Mouse (Mus musculus) stomach, postnatal 0 days (tissue): Measurements from ENCODE around the gene Gm21981.

Experiments used
- CTCF ChIP-seq: IDR thresholded peaks from 2 replicates; pipeline ENCODE4 v1.5.1; 2016; ENCODE audit warnings: antibody characterized with exemption, low read depth, mild to moderate bottlenecking, moderate library complexity
- EP300 ChIP-seq: optimal IDR thresholded peaks from 2 replicates; pipeline ENCODE3; 2016; ENCODE audit warnings: antibody characterized with exemption

DNA sequence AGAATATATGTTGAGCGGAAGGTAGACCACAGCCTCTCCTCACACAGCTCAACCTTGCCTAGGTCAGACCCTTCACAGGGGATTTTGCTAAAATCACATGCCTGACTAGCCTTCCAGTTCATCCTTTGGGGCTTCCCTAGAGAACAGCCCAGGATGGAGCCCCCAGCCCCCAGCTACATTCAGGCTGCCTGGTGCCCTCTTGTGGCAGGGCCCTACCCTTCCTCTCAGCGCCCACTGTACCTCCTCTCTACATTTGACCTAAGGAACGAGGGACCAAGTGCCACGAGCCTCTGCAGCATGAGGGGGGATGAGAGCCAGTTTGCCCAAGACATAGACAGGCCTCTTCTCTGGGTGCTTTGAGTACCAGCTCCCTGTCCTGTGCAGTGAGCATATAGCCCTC lies 10.4 kb upstream of the Gm21981 start:
- TF ChIP-seq CTCF (peak; percentile 47), EP300 (no peak)
